Mouse (Mus musculus): ENCODE data around the gene Lcn9. TPM values are rescaled to one million over a fixed set of nuclear protein-coding genes. Genes with fewer than 3 reads are reported as not detected.

Gene Lcn9
- polyA plus RNA-seq, 1 experiment, result not detected

- H3K36me3 ChIP-seq (replicated peaks; ENCODE audit: low read length), result no peaks in the 10 kb centered on the region
Measured at GRCm38 (mm10) chr2:25864230-25864629, 41.3 kb downstream of the Lcn9 start.

GRCm38 (mm10) chr2:25865412-25865811, 42.5 kb downstream of the Lcn9 start:
- H3K4me1 ChIP-seq, result peaks cover 29% of the 10 kb centered on the region
- peaks cover 96% of the 10 kb centered on the region for H3K27me3 ChIP-seq (replicated peaks)
- TF ChIP-seq FLI1 (IDR thresholded peaks at IDR 0.05; ENCODE audit: low read length), result no peak
- TF ChIP-seq GATA1 (IDR thresholded peaks at IDR 0.05; ENCODE audit: borderline replicate concordance, low read length), result no peak

More at GRCm38 (mm10) chr2:25864230-25864629, 41.3 kb downstream of the Lcn9 start:
- Histone ChIP-seq H3K4me1 (peaks cover 29% of the 10 kb centered on the region), H3K4me3 (replicated peaks) (no peak overlapping the region), H3K9me3 (peaks cover 11% of the 10 kb centered on the region), H3K27me3 (replicated peaks) (peaks cover 94% of the 10 kb centered on the region)
- TF ChIP-seq FLI1 (IDR thresholded peaks at IDR 0.05; ENCODE audit: low read length), result no peak
- no peak for TF ChIP-seq GATA1 (IDR thresholded peaks at IDR 0.05; ENCODE audit: borderline replicate concordance, low read length)

GRCm38 (mm10) chr2:25866656-25867055, 43.7 kb downstream of the Lcn9 start:
- no peak for TF ChIP-seq GATA1 (IDR thresholded peaks at IDR 0.05; ENCODE audit: borderline replicate concordance, low read length)
- no peak for TF ChIP-seq FLI1 (IDR thresholded peaks at IDR 0.05; ENCODE audit: low read length)
- Histone ChIP-seq H3K4me3 (replicated peaks) (no peak overlapping the region), H3K36me3 (replicated peaks; ENCODE audit: low read length) (no peaks in the 10 kb centered on the region), H3K27me3 (replicated peaks) (peaks cover 99% of the 10 kb centered on the region), H3K4me1 (peaks cover 29% of the 10 kb centered on the region), H3K9me3 (peaks cover under 1% of the 10 kb centered on the region; the same call in 1 of the 2 replicates)

More at GRCm38 (mm10) chr2:25865412-25865811, 42.5 kb downstream of the Lcn9 start:
- Histone ChIP-seq H3K9me3 (peaks cover 11% of the 10 kb centered on the region), H3K36me3 (replicated peaks; ENCODE audit: low read length) (no peaks in the 10 kb centered on the region), H3K4me3 (replicated peaks) (no peak overlapping the region)

Other genes starting within 250 kb of the Lcn9 start
- 0.75 TPM in 1 of 2 replicates, not detected in the other for gene Mamdc4, start 248.3 kb upstream of the Lcn9 start, polyA plus RNA-seq (2012; ENCODE audit: insufficient read depth, low replicate concordance)
- gene Phpt1, start 247.9 kb upstream of the Lcn9 start, polyA plus RNA-seq (2012; ENCODE audit: insufficient read depth, low replicate concordance), result 4.7 TPM in 1 of 2 replicates, not detected in the other
- 0.44 and 0.85 TPM in 2 replicates for gene Ajm1, start 241.4 kb upstream of the Lcn9 start, polyA plus RNA-seq (2012; ENCODE audit: insufficient read depth, low replicate concordance)
- 36.6 and 58.2 TPM in 2 replicates for gene Rabl6, start 214.6 kb upstream of the Lcn9 start, polyA plus RNA-seq (2012; ENCODE audit: insufficient read depth, low replicate concordance)
- 0.15 TPM in 1 of 2 replicates, not detected in the other for gene Ccdc183, start 205.5 kb upstream of the Lcn9 start, polyA plus RNA-seq (2012; ENCODE audit: insufficient read depth, low replicate concordance)
- 0.94 TPM in 1 of 2 replicates, not detected in the other for gene Tmem141, start 201.1 kb upstream of the Lcn9 start, polyA plus RNA-seq (2012; ENCODE audit: insufficient read depth, low replicate concordance)
- gene Fcna, start 195.1 kb upstream of the Lcn9 start, polyA plus RNA-seq (2012; ENCODE audit: insufficient read depth, low replicate concordance), result 0.49 TPM in 1 of 2 replicates, not detected in the other
- not detected in 2 replicates for gene Lcn8, start 170.0 kb upstream of the Lcn9 start, polyA plus RNA-seq (2012; ENCODE audit: insufficient read depth, low replicate concordance)
- not detected in 2 replicates for gene Lcn5, start 165.2 kb upstream of the Lcn9 start, polyA plus RNA-seq (2012; ENCODE audit: insufficient read depth, low replicate concordance)
- not detected in 2 replicates for gene Lcn6, start 146.4 kb upstream of the Lcn9 start, polyA plus RNA-seq (2012; ENCODE audit: insufficient read depth, low replicate concordance)
- gene Lcn10, start 140.4 kb upstream of the Lcn9 start, polyA plus RNA-seq (2012; ENCODE audit: insufficient read depth, low replicate concordance), result not detected in 2 replicates
- gene Obp2a, start 123.1 kb upstream of the Lcn9 start, polyA plus RNA-seq (2012; ENCODE audit: insufficient read depth, low replicate concordance), result not detected in 2 replicates
- gene Bmyc, start 116.4 kb upstream of the Lcn9 start, polyA plus RNA-seq (2012; ENCODE audit: insufficient read depth, low replicate concordance), result 55.7 and 68.2 TPM in 2 replicates
- gene Obp2b, start 86.1 kb upstream of the Lcn9 start, polyA plus RNA-seq (2012; ENCODE audit: insufficient read depth, low replicate concordance), result not detected in 2 replicates
- not detected in 2 replicates for gene Lcn3, start 57.6 kb upstream of the Lcn9 start, polyA plus RNA-seq (2012; ENCODE audit: insufficient read depth, low replicate concordance)
- not detected in 2 replicates for gene Lcn11, start 46.1 kb upstream of the Lcn9 start, polyA plus RNA-seq (2012; ENCODE audit: insufficient read depth, low replicate concordance)
- gene Gm13539, start 40.9 kb upstream of the Lcn9 start, polyA plus RNA-seq (2012; ENCODE audit: insufficient read depth, low replicate concordance), result not detected in 2 replicates
- gene Glt6d1, start 7.3 kb upstream of the Lcn9 start, polyA plus RNA-seq (2012; ENCODE audit: insufficient read depth, low replicate concordance), result not detected in 2 replicates
- gene Sohlh1, start 24.1 kb downstream of the Lcn9 start, polyA plus RNA-seq (2012; ENCODE audit: insufficient read depth, low replicate concordance), result not detected in 2 replicates
- not detected in 2 replicates for gene Kcnt1, start 40.6 kb downstream of the Lcn9 start, polyA plus RNA-seq (2012; ENCODE audit: insufficient read depth, low replicate concordance)
- gene Camsap1, start 160.1 kb downstream of the Lcn9 start, polyA plus RNA-seq (2012; ENCODE audit: insufficient read depth, low replicate concordance), result 3.2 and 4.7 TPM in 2 replicates
- gene Ubac1, start 198.6 kb downstream of the Lcn9 start, polyA plus RNA-seq (2012; ENCODE audit: insufficient read depth, low replicate concordance), result 9.0 and 55.5 TPM in 2 replicates